8 mouse cellular contexts compared by ENCODE assay signal in the genomic region with DNA sequence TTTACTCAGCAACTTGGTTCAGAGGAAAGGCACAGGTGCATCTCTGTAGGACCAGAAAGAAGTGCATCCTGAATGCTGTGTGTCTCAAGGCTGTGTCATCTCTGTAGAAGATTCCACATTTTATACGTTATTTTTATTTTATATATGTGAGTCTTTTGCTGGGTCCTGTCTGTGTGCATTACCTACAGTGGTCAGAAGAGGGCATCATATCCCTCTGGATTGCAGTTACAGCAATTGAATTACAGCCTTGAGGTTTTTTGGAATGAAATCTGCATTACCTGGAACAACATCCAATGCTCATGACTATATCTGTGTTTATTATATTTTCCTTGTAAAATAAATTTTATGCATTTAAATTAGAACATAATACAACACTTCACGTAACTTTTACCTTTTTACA. TPM values are rescaled to one million over a fixed set of nuclear protein-coding genes. Genes with fewer than 3 reads are reported as not detected.
A peak's percentile ranks its signal among the peaks of the same experiment; 100 is the strongest.
DNase-seq lines count a peak whose midpoint lies in the region; ATAC-seq and TF ChIP-seq lines count a peak whose summit lies in the region.
"Not testable (repeated sequence)": the region's sequence is repeated elsewhere in the genome, so short reads cannot be mapped to it uniquely, and the experiment has no call there.

No protein-coding gene starts in this region.

- not testable (repeated sequence) for H3K4me2 ChIP-seq in forebrain, embryonic 14.5 days (ENCODE audit: low read length); hindbrain, embryonic 14.5 days (replicated peaks)

- not testable (repeated sequence) for H3K4me3 ChIP-seq in forebrain, embryonic 14.5 days (ENCODE audit: low read depth, low read length); hindbrain, embryonic 14.5 days (replicated peaks; ENCODE audit: low read length); lung, adult 2 months (replicated peaks; ENCODE audit: extremely low read depth, low read depth, low read length)

- not testable (repeated sequence) for H3K9me3 ChIP-seq in forebrain, embryonic 14.5 days (replicated peaks; ENCODE audit: control insufficient read depth, low read length); hindbrain, embryonic 14.5 days (ENCODE audit: control insufficient read depth, low read length)

- H3K36me3 ChIP-seq in forebrain, embryonic 14.5 days (ENCODE audit: control insufficient read depth, insufficient read depth, low read length); hindbrain, embryonic 14.5 days (replicated peaks; ENCODE audit: control insufficient read depth, insufficient read depth): not testable (repeated sequence)

- 67% methylated on average over 2 of the region's 2 CpGs for WGBS in forebrain, embryonic 14.5 days
- 73% methylated on average over 2 of the region's 2 CpGs for WGBS in hindbrain, embryonic 14.5 days
- WGBS in lung, adult 2 months, result 66% methylated on average over 2 of the region's 2 CpGs

- H3K27ac ChIP-seq in forebrain, embryonic 14.5 days (ENCODE audit: low read depth, low read length); hindbrain, embryonic 14.5 days: not testable (repeated sequence)

- not testable (repeated sequence) for H3K27me3 ChIP-seq in forebrain, embryonic 14.5 days (replicated peaks; ENCODE audit: control insufficient read depth, insufficient read depth, low read length); hindbrain, embryonic 14.5 days (ENCODE audit: control insufficient read depth, insufficient read depth, low read length)

- ATAC-seq in forebrain, embryonic 14.5 days; hindbrain, embryonic 14.5 days (ENCODE audit: low FRiP score): not testable (repeated sequence)

- TF ChIP-seq POLR2A in lung, adult 2 months (IDR thresholded peaks at IDR 0.05; ENCODE audit: borderline replicate concordance, extremely low read depth, low read depth, low read length), result not testable (repeated sequence)

- not testable (repeated sequence) for H3K9ac ChIP-seq in forebrain, embryonic 14.5 days (ENCODE audit: low read length); hindbrain, embryonic 14.5 days

- not testable (repeated sequence) for H3K4me1 ChIP-seq in forebrain, embryonic 14.5 days (ENCODE audit: control insufficient read depth, insufficient read depth, low read length); hindbrain, embryonic 14.5 days (replicated peaks; ENCODE audit: control insufficient read depth, insufficient read depth, low read length); lung, adult 2 months (ENCODE audit: control insufficient read depth, insufficient read depth, low read length)

- DNase-seq in Muller cell, postnatal 12 days (ENCODE audit: inconsistent ontology term), result peak; percentile 2
- DNase-seq in c-Kit-positive CD71-positive TER-119-positive erythroid progenitor cells, embryonic 14.5 days (ENCODE audit: low spot score), result peak; percentile 28
- peak; percentile 34 for DNase-seq in forebrain, embryonic 14.5 days (ENCODE audit: low spot score)
- peak; percentile 44 for DNase-seq in hindbrain, embryonic 14.5 days (ENCODE audit: low spot score)
- DNase-seq in layer of hippocampus, adult 9-11 months, result peak; percentile 13
- peak; percentile 11 for DNase-seq in lung, adult 2 months
- peak; percentile 33 for DNase-seq in retina, embryonic 14.5 days (ENCODE audit: low spot score)
- peak; percentile 16 for DNase-seq in urinary bladder, postnatal 14 days (ENCODE audit: low spot score)

- peak; percentile 26; the same call in 1 of the 2 replicates for TF ChIP-seq CTCF in lung, adult 2 months (IDR thresholded peaks at IDR 0.05; ENCODE audit: insufficient read depth, low read length)

RNA-seq across cellular contexts. Expression of a gene that starts 3.3 kb away (rescaled TPM):
- polyA plus RNA-seq in forebrain, embryonic 14.5 days (2014; fragmentation: Nextera tagmentation; extraction: Ambion mirVana), result 37.2 and 41.6 TPM in 2 replicates
- polyA plus RNA-seq in hindbrain, embryonic 14.5 days (2014; fragmentation: Nextera tagmentation; extraction: Ambion mirVana), result 36.9 and 37.1 TPM in 2 replicates
- 0.36 and 1.5 TPM in 2 replicates for polyA plus RNA-seq in lung, adult 2 months (2012; rRNA removed)

RNA-seq across cellular contexts. Expression of a gene that starts 21.8 kb away (rescaled TPM):
- polyA plus RNA-seq in forebrain, embryonic 14.5 days (2014; fragmentation: Nextera tagmentation; extraction: Ambion mirVana), result 10.1 and 14.4 TPM in 2 replicates
- polyA plus RNA-seq in hindbrain, embryonic 14.5 days (2014; fragmentation: Nextera tagmentation; extraction: Ambion mirVana), result 8.2 and 10.5 TPM in 2 replicates
- 0.95 and 1.4 TPM in 2 replicates for polyA plus RNA-seq in lung, adult 2 months (2012; rRNA removed)

Comparison
In these comparisons a context has a peak if more than half of its experiments do, and no peak if none do; other contexts are left out.
1. RNA of a gene that starts 3.3 kb away (polyA plus RNA-seq): 37.2 to 41.6 TPM in forebrain, embryonic 14.5 days and 36.9 to 37.1 TPM in hindbrain, embryonic 14.5 days; 0.36 to 1.5 TPM in lung, adult 2 months; every median in the first group is over 10 times any median in the second.
2. Peak in every context shown above with its lines, with median percentiles within 50 percentile points of each other: DNase-seq.